Comparison of ENCODE assay signal across 8 mouse cellular contexts in genomic region chr3:152395350-152396277, GRCm38 (mm10). TPM values are rescaled to one million over a fixed set of nuclear protein-coding genes. Genes with fewer than 3 reads are reported as not detected.
DNase-seq lines count a peak whose midpoint lies in the region; ATAC-seq and TF ChIP-seq lines count a peak whose summit lies in the region.

Gene Zzz3, plus strand, starts transcription at chr3:152395473.

- no peaks in the 10 kb centered on the region for H3K27me3 ChIP-seq in forebrain, embryonic 15.5 days

- peak; percentile 94 for ATAC-seq in forebrain, embryonic 15.5 days (replicated peaks)
- ATAC-seq in neutrophil, adult 5-6 weeks (ENCODE audit: extremely low read depth, insufficient number of reproducible peaks, low FRiP score, poor library complexity, severe bottlenecking), result peak; percentile 85

- intact Hi-C loops in heart, postnatal 25 days (cut with DNase I), result loop anchor here (1.0 to 5.0 kb wide), 3 partner anchors 81 to 354 kb away; no protein-coding TSS in a partner anchor

- H3K27ac ChIP-seq in forebrain, embryonic 15.5 days (replicated peaks), result peak within 1 kb of the TSS; percentile 100

- H3K4me2 ChIP-seq in forebrain, embryonic 15.5 days (replicated peaks), result peak within 1 kb of the TSS; percentile 66

- H3K4me1 ChIP-seq in forebrain, embryonic 15.5 days, result peaks cover 24% of the 10 kb centered on the region
- peaks cover 15% of the 10 kb centered on the region for H3K4me1 ChIP-seq in lung, adult 2 months (ENCODE audit: control insufficient read depth, insufficient read depth, low read length)

- no peak for TF ChIP-seq CTCF in lung, adult 2 months (IDR thresholded peaks at IDR 0.05; ENCODE audit: insufficient read depth, low read length)

- TF ChIP-seq POLR2A in lung, adult 2 months (IDR thresholded peaks at IDR 0.05; ENCODE audit: borderline replicate concordance, extremely low read depth, low read depth, low read length), result peak; percentile 20; the same call in 1 of the 2 replicates

- no peaks in the 10 kb centered on the region for H3K9me3 ChIP-seq in forebrain, embryonic 15.5 days

- H3K4me3 ChIP-seq in forebrain, embryonic 15.5 days, result peak within 1 kb of the TSS; percentile 94
- peak within 1 kb of the TSS; percentile 100 for H3K4me3 ChIP-seq in lung, adult 2 months (replicated peaks; ENCODE audit: extremely low read depth, low read depth, low read length)

- under 1% methylated on average over 94 of the region's 108 CpGs for WGBS in forebrain, embryonic 15.5 days
- WGBS in lung, adult 2 months, result 1% methylated on average over 105 of the region's 108 CpGs

- DNase-seq in ES-CJ7 (ENCODE audit: low read depth, low spot score), result peak; percentile 79
- peak; percentile 93 for DNase-seq in cerebellum, adult 11 months
- peak; percentile 83 for DNase-seq in heart, postnatal 25 days (ENCODE audit: low spot score)
- DNase-seq in layer of hippocampus, adult 18-20 months (ENCODE audit: low spot score in 2 of 2), result peak; percentile 85 to 93
- DNase-seq in lung, adult 2 months, result peak; percentile 85
- peak; percentile 84 to 86 for DNase-seq in thymus, adult 18-20 months

- H3K9ac ChIP-seq in forebrain, embryonic 15.5 days (replicated peaks), result peak within 1 kb of the TSS; percentile 89

- H3K36me3 ChIP-seq in forebrain, embryonic 15.5 days, result peaks cover 14% of the 10 kb centered on the region

RNA-seq across cellular contexts. Expression of gene Zzz3, which starts in this region (rescaled TPM):
- 33.6 and 35.5 TPM in 2 replicates for polyA plus RNA-seq in forebrain, embryonic 15.5 days (2015; fragmentation: Nextera tagmentation; extraction: Ambion mirVana)
- 10 to 100 TPM; 22.8 to 23.5 TPM for total RNA-seq in heart, postnatal 25 days (2021)
- 10 to 100 TPM; 45.4 to 47.1 TPM for total RNA-seq in layer of hippocampus, adult 18-20 months (2021)
- 13.9 and 19.7 TPM in 2 replicates for polyA plus RNA-seq in lung, adult 2 months (2012; rRNA removed)
- 84.1 and 92.9 TPM in 2 replicates for total RNA-seq in neutrophil, adult 5-6 weeks (2017)

Comparison
In these comparisons a context has a peak if more than half of its experiments do, and no peak if none do; other contexts are left out.
1. Peak in every context shown above with its lines: DNase-seq, ATAC-seq, H3K4me3 ChIP-seq and H3K27ac ChIP-seq.